Mouse (Mus musculus): ENCODE data around the gene Fgfr1op. TPM values are rescaled to one million over a fixed set of nuclear protein-coding genes. Genes with fewer than 3 reads are reported as not detected.
"Not testable (repeated sequence)": the region's sequence is repeated elsewhere in the genome, so short reads cannot be mapped to it uniquely, and the experiment has no call there.

Fgfr1op gene
- polyA plus RNA-seq, 1 experiment from 2014 or later: 32.3 TPM

- 87% methylated on average over 7 of the region's 7 CpGs for WGBS
- DNase-seq (ENCODE audit: low spot score) (no peak), ATAC-seq (replicated peaks; ENCODE audit: low FRiP score) (no peak)
- Histone ChIP-seq H3K27me3 (replicated peaks; ENCODE audit: control insufficient read depth, insufficient read depth, low read length) (no peaks in the 10 kb centered on the region), H3K36me3 (ENCODE audit: control insufficient read depth, insufficient read depth, low read length) (peaks cover 24% of the 10 kb centered on the region), H3K27ac (ENCODE audit: low read depth, low read length) (no peak overlapping the region), H3K4me2 (no peak overlapping the region), H3K9ac (ENCODE audit: low read depth, low read length) (no peak overlapping the region), H3K9me3 (ENCODE audit: control insufficient read depth, low read length) (no peaks in the 10 kb centered on the region), H3K4me1 (replicated peaks; ENCODE audit: control insufficient read depth, insufficient read depth, low read length) (no peaks in the 10 kb centered on the region), H3K4me3 (ENCODE audit: low read depth, low read length) (no peak overlapping the region)
Observed at GRCm38 (mm10) chr17:8184217-8184616, 18.9 kb downstream of the Fgfr1op start.

GRCm38 (mm10) chr17:8193678-8194077 is 28.4 kb downstream of the Fgfr1op start:
- ATAC-seq (replicated peaks; ENCODE audit: low FRiP score): no peak

GRCm38 (mm10) chr17:8195685-8196376 is 30.5 kb downstream of the Fgfr1op start:
- H3K4me2 ChIP-seq: no peak overlapping the region
- H3K9me3 ChIP-seq (ENCODE audit: control insufficient read depth, low read length): no peaks in the 10 kb centered on the region
- no peak overlapping the region for H3K27ac ChIP-seq (ENCODE audit: low read depth, low read length)
- ATAC-seq (replicated peaks; ENCODE audit: low FRiP score) (no peak), DNase-seq (ENCODE audit: low spot score) (no peak)
- 88% methylated on average over 8 of the region's 8 CpGs for WGBS
- H3K9ac ChIP-seq (ENCODE audit: low read depth, low read length): no peak overlapping the region
- H3K4me3 ChIP-seq (ENCODE audit: low read depth, low read length): no peak overlapping the region
- peaks cover 22% of the 10 kb centered on the region; the same call in 1 of the 2 replicates for H3K36me3 ChIP-seq (ENCODE audit: control insufficient read depth, insufficient read depth, low read length)
- no peaks in the 10 kb centered on the region for H3K27me3 ChIP-seq (replicated peaks; ENCODE audit: control insufficient read depth, insufficient read depth, low read length)
- H3K4me1 ChIP-seq (replicated peaks; ENCODE audit: control insufficient read depth, insufficient read depth, low read length): no peaks in the 10 kb centered on the region

More at GRCm38 (mm10) chr17:8193678-8194077, 28.4 kb downstream of the Fgfr1op start:
- Histone ChIP-seq H3K27me3 (replicated peaks; ENCODE audit: control insufficient read depth, insufficient read depth, low read length) (no peaks in the 10 kb centered on the region), H3K27ac (ENCODE audit: low read depth, low read length) (no peak overlapping the region), H3K9ac (ENCODE audit: low read depth, low read length) (no peak overlapping the region), H3K36me3 (ENCODE audit: control insufficient read depth, insufficient read depth, low read length) (peaks cover 31% of the 10 kb centered on the region; the same call in 1 of the 2 replicates), H3K4me3 (ENCODE audit: low read depth, low read length) (no peak overlapping the region), H3K4me2 (no peak overlapping the region), H3K4me1 (replicated peaks; ENCODE audit: control insufficient read depth, insufficient read depth, low read length) (no peaks in the 10 kb centered on the region), H3K9me3 (ENCODE audit: control insufficient read depth, low read length) (no peaks in the 10 kb centered on the region)
- 92% methylated on average over 8 of the region's 8 CpGs for WGBS
- DNase-seq (ENCODE audit: low spot score): no peak

GRCm38 (mm10) chr17:8197652-8198051 is 32.4 kb downstream of the Fgfr1op start:
- Histone ChIP-seq H3K27ac (ENCODE audit: low read depth, low read length) (no peak overlapping the region), H3K4me2 (no peak overlapping the region), H3K36me3 (ENCODE audit: control insufficient read depth, insufficient read depth, low read length) (peaks cover 14% of the 10 kb centered on the region; the same call in 1 of the 2 replicates), H3K9ac (ENCODE audit: low read depth, low read length) (no peak overlapping the region), H3K4me1 (replicated peaks; ENCODE audit: control insufficient read depth, insufficient read depth, low read length) (no peaks in the 10 kb centered on the region), H3K9me3 (ENCODE audit: control insufficient read depth, low read length) (no peaks in the 10 kb centered on the region), H3K4me3 (ENCODE audit: low read depth, low read length) (no peak overlapping the region), H3K27me3 (replicated peaks; ENCODE audit: control insufficient read depth, insufficient read depth, low read length) (no peaks in the 10 kb centered on the region)
- 78% methylated on average over 3 of the region's 3 CpGs for WGBS
- ATAC-seq (replicated peaks; ENCODE audit: low FRiP score) (0 out of 2 replicates have a peak, but pooled peaks have one; percentile 39), DNase-seq (ENCODE audit: low spot score) (no peak)

GRCm38 (mm10) chr17:8199067-8199935 is 34.0 kb downstream of the Fgfr1op start:
- 76% methylated on average over 11 of the region's 11 CpGs for WGBS
- no peak for ATAC-seq (replicated peaks; ENCODE audit: low FRiP score)

GRCm38 (mm10) chr17:8199936-8200330 is 34.6 kb downstream of the Fgfr1op start:
- H3K9ac ChIP-seq (ENCODE audit: low read depth, low read length): no peak overlapping the region
- no peaks in the 10 kb centered on the region for H3K27me3 ChIP-seq (replicated peaks; ENCODE audit: control insufficient read depth, insufficient read depth, low read length)
- H3K4me1 ChIP-seq (replicated peaks; ENCODE audit: control insufficient read depth, insufficient read depth, low read length): no peaks in the 10 kb centered on the region
- H3K4me3 ChIP-seq (ENCODE audit: low read depth, low read length): no peak overlapping the region
- no peak overlapping the region for H3K4me2 ChIP-seq
- WGBS: 62% methylated on average over 1 of the region's 1 CpGs
- H3K9me3 ChIP-seq (ENCODE audit: control insufficient read depth, low read length): no peaks in the 10 kb centered on the region
- H3K36me3 ChIP-seq (ENCODE audit: control insufficient read depth, insufficient read depth, low read length): 0 out of 2 replicates have a peak, but pooled peaks cover 6% of the 10 kb centered on the region
- ATAC-seq (replicated peaks; ENCODE audit: low FRiP score): no peak
- H3K27ac ChIP-seq (ENCODE audit: low read depth, low read length): no peak overlapping the region
- no peak for DNase-seq (ENCODE audit: low spot score)

More at GRCm38 (mm10) chr17:8199067-8199935, 34.0 kb downstream of the Fgfr1op start:
- Histone ChIP-seq H3K4me2 (no peak overlapping the region), H3K27me3 (replicated peaks; ENCODE audit: control insufficient read depth, insufficient read depth, low read length) (no peaks in the 10 kb centered on the region), H3K27ac (ENCODE audit: low read depth, low read length) (no peak overlapping the region), H3K36me3 (ENCODE audit: control insufficient read depth, insufficient read depth, low read length) (peaks cover 9% of the 10 kb centered on the region; the same call in 1 of the 2 replicates), H3K4me1 (replicated peaks; ENCODE audit: control insufficient read depth, insufficient read depth, low read length) (no peaks in the 10 kb centered on the region), H3K9me3 (ENCODE audit: control insufficient read depth, low read length) (no peaks in the 10 kb centered on the region), H3K4me3 (ENCODE audit: low read depth, low read length) (no peak overlapping the region), H3K9ac (ENCODE audit: low read depth, low read length) (no peak overlapping the region)
- no peak for DNase-seq (ENCODE audit: low spot score)

- H3K4me1 ChIP-seq (replicated peaks; ENCODE audit: control insufficient read depth, insufficient read depth, low read length): no peaks in the 10 kb centered on the region
- no peaks in the 10 kb centered on the region for H3K36me3 ChIP-seq (ENCODE audit: control insufficient read depth, insufficient read depth, low read length)
- ATAC-seq (replicated peaks; ENCODE audit: low FRiP score) (no peak), DNase-seq (ENCODE audit: low spot score) (no peak)
- no peak overlapping the region for H3K9ac ChIP-seq (ENCODE audit: low read depth, low read length)
- H3K4me3 ChIP-seq (ENCODE audit: low read depth, low read length): no peak overlapping the region
- H3K27me3 ChIP-seq (replicated peaks; ENCODE audit: control insufficient read depth, insufficient read depth, low read length): no peaks in the 10 kb centered on the region
- WGBS: 40% methylated on average over 1 of the region's 1 CpGs
- no peak overlapping the region for H3K4me2 ChIP-seq
- no peak overlapping the region for H3K27ac ChIP-seq (ENCODE audit: low read depth, low read length)
- H3K9me3 ChIP-seq (ENCODE audit: control insufficient read depth, low read length): no peaks in the 10 kb centered on the region
Observed at GRCm38 (mm10) chr17:8203487-8203886, 38.2 kb downstream of the Fgfr1op start.

- not testable (repeated sequence) for H3K36me3 ChIP-seq (ENCODE audit: control insufficient read depth, insufficient read depth, low read length); H3K4me3 ChIP-seq (ENCODE audit: low read depth, low read length); DNase-seq (ENCODE audit: low spot score); H3K9ac ChIP-seq (ENCODE audit: low read depth, low read length); ATAC-seq (replicated peaks; ENCODE audit: low FRiP score); H3K4me2 ChIP-seq; H3K9me3 ChIP-seq (ENCODE audit: control insufficient read depth, low read length); H3K27me3 ChIP-seq (replicated peaks; ENCODE audit: control insufficient read depth, insufficient read depth, low read length); H3K4me1 ChIP-seq (replicated peaks; ENCODE audit: control insufficient read depth, insufficient read depth, low read length); H3K27ac ChIP-seq (ENCODE audit: low read depth, low read length)
- WGBS: 75% methylated on average over 1 of the region's 1 CpGs
Observed at GRCm38 (mm10) chr17:8205221-8205631, 39.9 kb downstream of the Fgfr1op start.
